9 mouse cellular contexts compared by ENCODE assay signal in genomic region chrX:8732907-8733306, GRCm38 (mm10). TPM values are rescaled to one million over a fixed set of nuclear protein-coding genes. Genes with fewer than 3 reads are reported as not detected.
DNase-seq lines count a peak whose midpoint lies in the region; ATAC-seq and TF ChIP-seq lines count a peak whose summit lies in the region.
"Had no signal": no experiment of that assay in that cellular context is flagged by ENCODE, and none has a peak within 500 bp of the region (broad histone marks: within the 10 kb centered on the region; RNA-seq: fewer than 3 reads in every experiment).

No protein-coding gene starts in this region.

- 46% methylated on average over 5 of the region's 5 CpGs for WGBS in kidney, adult 2 months
- WGBS in kidney, embryonic 16.5 days: 54% methylated on average over 5 of the region's 5 CpGs
- WGBS in lung, embryonic 14.5 days: 37% methylated on average over 5 of the region's 5 CpGs
- 47% methylated on average over 5 of the region's 5 CpGs for WGBS in midbrain, embryonic 15.5 days

- in situ Hi-C loops in ES-E14 (cut with MboI; ENCODE audit: low sequenced_read_pairs in 2 of 2, unreplicated experiment in 2 of 2): no loop called here

- H3K4me3 ChIP-seq in kidney, adult 2 months (ENCODE audit: insufficient read depth, low read depth, low read length): no peak overlapping the region
- no peak overlapping the region for H3K4me3 ChIP-seq in kidney, embryonic 16.5 days (ENCODE audit: low read length)
- H3K4me3 ChIP-seq in ES-E14 (ENCODE audit: insufficient read depth in 1 of 2, low read depth in 1 of 2, low read length in 2 of 2, poor library complexity in 1 of 2, severe bottlenecking in 1 of 2): no peak overlapping the region
- H3K4me3 ChIP-seq in lung, embryonic 14.5 days (ENCODE audit: low read depth, low read length): no peak overlapping the region
- no peak overlapping the region for H3K4me3 ChIP-seq in midbrain, embryonic 15.5 days
- H3K4me3 ChIP-seq: liver, embryonic 15.5 days had no signal

- TF ChIP-seq CTCF in kidney, adult 2 months (conservative IDR thresholded peaks at IDR 0.05; ENCODE audit: insufficient read depth, insufficient read length, low read depth, low read length): peak; percentile 38
- peak; percentile 52 for TF ChIP-seq CTCF in lung, embryonic 14.5 days (IDR thresholded peaks at IDR 0.05; ENCODE audit: low read depth)

- no peak overlapping the region for H3K4me2 ChIP-seq in kidney, embryonic 16.5 days (replicated peaks; ENCODE audit: low read depth, low read length)
- H3K4me2 ChIP-seq in lung, embryonic 14.5 days: no peak overlapping the region
- no peak overlapping the region for H3K4me2 ChIP-seq in midbrain, embryonic 15.5 days
- H3K4me2 ChIP-seq: liver, embryonic 15.5 days had no signal

- no peak for ATAC-seq in kidney, embryonic 16.5 days (ENCODE audit: low FRiP score, low TSS enrichment)
- ATAC-seq in lung, embryonic 14.5 days (ENCODE audit: insufficient read depth): no peak
- ATAC-seq in midbrain, embryonic 15.5 days (replicated peaks): no peak

- H3K27ac ChIP-seq in kidney, adult 2 months (ENCODE audit: insufficient read depth, low read depth, low read length): no peak overlapping the region
- H3K27ac ChIP-seq in kidney, embryonic 16.5 days (ENCODE audit: low read length): no peak overlapping the region
- H3K27ac ChIP-seq in ES-E14 (ENCODE audit: insufficient read depth, low read depth, low read length, poor library complexity, severe bottlenecking): no peak overlapping the region
- H3K27ac ChIP-seq in lung, embryonic 14.5 days (ENCODE audit: low read depth): no peak overlapping the region
- no peak overlapping the region for H3K27ac ChIP-seq in midbrain, embryonic 15.5 days
- H3K27ac ChIP-seq: liver, embryonic 15.5 days had no signal

- no peak for TF ChIP-seq POLR2A in kidney, adult 2 months (IDR thresholded peaks at IDR 0.05; ENCODE audit: low read depth, low read length)

- H3K4me1 ChIP-seq in kidney, adult 2 months (ENCODE audit: control insufficient read depth, insufficient read depth, low read length): no peaks in the 10 kb centered on the region
- no peaks in the 10 kb centered on the region for H3K4me1 ChIP-seq in kidney, embryonic 16.5 days (ENCODE audit: insufficient read depth, low read length)
- no peaks in the 10 kb centered on the region for H3K4me1 ChIP-seq in ES-E14 (ENCODE audit: control insufficient read depth in 2 of 2, insufficient read depth in 2 of 2, low read length in 2 of 2, poor library complexity in 1 of 2)
- H3K4me1 ChIP-seq in lung, embryonic 14.5 days (ENCODE audit: insufficient read depth): no peaks in the 10 kb centered on the region
- H3K4me1 ChIP-seq in midbrain, embryonic 15.5 days: no peaks in the 10 kb centered on the region
- H3K4me1 ChIP-seq: liver, embryonic 15.5 days had no signal

- no peaks in the 10 kb centered on the region for H3K27me3 ChIP-seq in kidney, adult 2 months (replicated peaks; ENCODE audit: control insufficient read depth, insufficient read depth, low read length)
- H3K27me3 ChIP-seq in kidney, embryonic 16.5 days (ENCODE audit: insufficient read depth, low read length): no peaks in the 10 kb centered on the region
- H3K27me3 ChIP-seq in lung, embryonic 14.5 days (ENCODE audit: insufficient read depth, low read length): no peaks in the 10 kb centered on the region
- H3K27me3 ChIP-seq in midbrain, embryonic 15.5 days (replicated peaks): no peaks in the 10 kb centered on the region
- H3K27me3 ChIP-seq: liver, embryonic 15.5 days had no signal

- H3K9me3 ChIP-seq in kidney, embryonic 16.5 days (ENCODE audit: low read length): peaks cover 4% of the 10 kb centered on the region; the same call in 1 of the 2 replicates
- no peaks in the 10 kb centered on the region for H3K9me3 ChIP-seq in ES-E14 (ENCODE audit: control insufficient read depth, insufficient read depth, low read depth, low read length)
- no peaks in the 10 kb centered on the region for H3K9me3 ChIP-seq in lung, embryonic 14.5 days (ENCODE audit: low read depth, low read length)
- peaks cover 3% of the 10 kb centered on the region for H3K9me3 ChIP-seq in midbrain, embryonic 15.5 days
- H3K9me3 ChIP-seq: liver, embryonic 15.5 days had no signal

- H3K9ac ChIP-seq in kidney, embryonic 16.5 days (replicated peaks; ENCODE audit: low read length): no peak overlapping the region
- H3K9ac ChIP-seq in ES-E14 (ENCODE audit: insufficient read depth, low read depth, low read length, poor library complexity, severe bottlenecking): no peak overlapping the region
- H3K9ac ChIP-seq in lung, embryonic 14.5 days: no peak overlapping the region
- no peak overlapping the region for H3K9ac ChIP-seq in midbrain, embryonic 15.5 days
- H3K9ac ChIP-seq: liver, embryonic 15.5 days had no signal

- H3K36me3 ChIP-seq in kidney, adult 2 months (ENCODE audit: control insufficient read depth, insufficient read depth, low read length): no peaks in the 10 kb centered on the region
- H3K36me3 ChIP-seq in kidney, embryonic 16.5 days (ENCODE audit: insufficient read depth, low read length): no peaks in the 10 kb centered on the region
- H3K36me3 ChIP-seq in ES-E14 (ENCODE audit: control insufficient read depth, insufficient read depth, low read length, poor library complexity, severe bottlenecking): no peaks in the 10 kb centered on the region
- H3K36me3 ChIP-seq in lung, embryonic 14.5 days (ENCODE audit: insufficient read depth): no peaks in the 10 kb centered on the region
- no peaks in the 10 kb centered on the region for H3K36me3 ChIP-seq in midbrain, embryonic 15.5 days (replicated peaks)
- H3K36me3 ChIP-seq: liver, embryonic 15.5 days had no signal

- DNase-seq in kidney, adult 2 months: peak; percentile 41
- DNase-seq in ES-E14 (ENCODE audit: low read depth, low spot score): peak; percentile 63
- peak; percentile 45 for DNase-seq in adrenal gland, postnatal 14 days
- DNase-seq in forelimb bud, embryonic 11.5 days (ENCODE audit: low read depth, low spot score): peak; percentile 11
- DNase-seq in lung, embryonic 14.5 days: peak; percentile 63
- no peak for DNase-seq in urinary bladder, adult 2 months (ENCODE audit: low spot score)

TF ChIP-seq in ES-E14, 5 proteins besides CTCF, POLR2A, EP300 and RAD21:
- no peak for TF ChIP-seq ZC3H11A (IDR thresholded peaks at IDR 0.05; ENCODE audit: borderline replicate concordance, low read depth, low read length)
- TF ChIP-seq MAFK (IDR thresholded peaks at IDR 0.05; ENCODE audit: insufficient read depth, low read depth, low read length): no peak
- TF ChIP-seq ZNF384 (IDR thresholded peaks at IDR 0.05; ENCODE audit: low read depth, low read length): no peak
- TF ChIP-seq CHD2 (IDR thresholded peaks at IDR 0.05; ENCODE audit: low read depth, low read length): no peak
- no peak for TF ChIP-seq HCFC1 (IDR thresholded peaks at IDR 0.05; ENCODE audit: borderline replicate concordance, insufficient read depth, low read length)
TF ChIP-seq in ES-E14: peak in this region for 0.

RNA-seq across cellular contexts. Expression of gene Ssx9, which starts 15.3 kb away (rescaled TPM):
- not detected in 2 replicates for polyA plus RNA-seq in kidney, adult 2 months (2012; rRNA removed)
- polyA plus RNA-seq in kidney, embryonic 16.5 days (2015; fragmentation: Nextera tagmentation; extraction: Ambion mirVana): not detected in 2 replicates
- total RNA-seq in ES-E14 (2012; rRNA removed): not detected in 2 replicates
- not detected in 2 replicates for total RNA-seq in adrenal gland, postnatal 14 days (2021)
- polyA plus RNA-seq in lung, embryonic 14.5 days (2014; fragmentation: Nextera tagmentation; extraction: Ambion mirVana): not detected in 2 replicates
- not detected in 2 replicates for polyA plus RNA-seq in urinary bladder, adult 2 months (2012; rRNA removed)
- polyA plus RNA-seq in midbrain, embryonic 15.5 days (2015; fragmentation: Nextera tagmentation; extraction: Ambion mirVana): not detected in 2 replicates
- polyA plus RNA-seq: liver, embryonic 15.5 days had no signal

RNA-seq across cellular contexts. Expression of gene Ssxb8, which starts 42.3 kb away (rescaled TPM):
- polyA plus RNA-seq in kidney, adult 2 months (2012; rRNA removed): not detected in 2 replicates
- polyA plus RNA-seq in kidney, embryonic 16.5 days (2015; fragmentation: Nextera tagmentation; extraction: Ambion mirVana): not detected in 2 replicates
- not detected in 2 replicates for total RNA-seq in ES-E14 (2012; rRNA removed)
- not detected in 2 replicates for total RNA-seq in adrenal gland, postnatal 14 days (2021)
- not detected in 2 replicates for polyA plus RNA-seq in lung, embryonic 14.5 days (2014; fragmentation: Nextera tagmentation; extraction: Ambion mirVana)
- not detected in 2 replicates for polyA plus RNA-seq in urinary bladder, adult 2 months (2012; rRNA removed)
- polyA plus RNA-seq in midbrain, embryonic 15.5 days (2015; fragmentation: Nextera tagmentation; extraction: Ambion mirVana): not detected in 2 replicates
- polyA plus RNA-seq: liver, embryonic 15.5 days had no signal
